Mouse (Mus musculus): Measurements from ENCODE around the gene Lpin2.

Gene Lpin2

DNA sequence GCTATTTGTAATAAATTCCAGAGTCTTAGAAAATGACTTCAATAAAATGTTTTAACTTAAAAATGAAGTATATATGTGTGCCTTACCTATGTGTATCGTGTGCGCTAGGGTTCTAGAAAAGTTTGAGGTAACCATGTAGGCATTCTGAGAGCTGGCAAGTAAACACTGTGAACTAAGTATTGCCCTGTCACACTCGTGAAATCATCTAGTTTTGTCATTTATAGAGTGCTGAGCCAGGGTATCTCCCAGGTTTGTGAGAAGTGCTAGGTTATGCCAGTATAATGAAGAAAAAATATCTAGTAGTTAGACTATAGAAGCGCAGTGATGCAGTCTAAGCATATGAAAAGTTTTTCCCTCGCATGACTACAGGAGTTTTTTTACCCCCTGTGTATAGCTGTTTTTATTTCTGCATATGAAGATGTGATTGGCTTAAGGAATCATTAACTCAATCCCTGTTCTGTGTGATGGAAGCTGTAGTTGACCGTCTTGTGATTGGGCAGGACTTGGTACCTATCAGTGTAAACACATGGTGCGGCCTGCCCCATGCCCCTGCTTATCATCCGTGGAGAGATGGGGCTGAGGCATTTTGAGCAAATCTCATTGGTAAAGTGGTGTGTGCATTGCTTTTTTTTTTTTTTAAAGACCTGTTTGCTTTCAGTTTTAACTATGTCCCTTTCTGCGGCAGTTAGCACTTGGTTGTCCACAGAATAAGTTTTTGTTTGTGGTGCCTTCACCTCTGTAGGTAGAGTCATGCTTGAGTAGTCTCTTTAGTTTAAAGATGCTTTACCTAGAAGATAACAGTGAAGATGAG lies 21.8 kb downstream of the Lpin2 start:
- no peak for DNase-seq

DNA sequence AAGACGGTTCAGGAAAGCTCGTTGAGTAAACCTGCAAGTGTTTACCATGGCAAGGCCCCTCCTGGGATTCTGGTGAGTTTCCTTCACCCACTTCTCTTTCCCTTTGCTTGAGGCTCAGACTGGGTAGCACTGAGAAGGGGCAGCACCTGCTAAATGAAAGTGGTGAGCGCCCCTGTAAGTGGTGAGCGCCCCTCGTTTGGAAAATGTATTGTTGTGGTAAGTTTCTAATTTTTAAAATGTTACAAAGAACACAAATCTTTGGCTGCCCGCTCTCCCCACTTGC lies 22.4 kb downstream of the Lpin2 start:
- DNase-seq: no peak

DNA sequence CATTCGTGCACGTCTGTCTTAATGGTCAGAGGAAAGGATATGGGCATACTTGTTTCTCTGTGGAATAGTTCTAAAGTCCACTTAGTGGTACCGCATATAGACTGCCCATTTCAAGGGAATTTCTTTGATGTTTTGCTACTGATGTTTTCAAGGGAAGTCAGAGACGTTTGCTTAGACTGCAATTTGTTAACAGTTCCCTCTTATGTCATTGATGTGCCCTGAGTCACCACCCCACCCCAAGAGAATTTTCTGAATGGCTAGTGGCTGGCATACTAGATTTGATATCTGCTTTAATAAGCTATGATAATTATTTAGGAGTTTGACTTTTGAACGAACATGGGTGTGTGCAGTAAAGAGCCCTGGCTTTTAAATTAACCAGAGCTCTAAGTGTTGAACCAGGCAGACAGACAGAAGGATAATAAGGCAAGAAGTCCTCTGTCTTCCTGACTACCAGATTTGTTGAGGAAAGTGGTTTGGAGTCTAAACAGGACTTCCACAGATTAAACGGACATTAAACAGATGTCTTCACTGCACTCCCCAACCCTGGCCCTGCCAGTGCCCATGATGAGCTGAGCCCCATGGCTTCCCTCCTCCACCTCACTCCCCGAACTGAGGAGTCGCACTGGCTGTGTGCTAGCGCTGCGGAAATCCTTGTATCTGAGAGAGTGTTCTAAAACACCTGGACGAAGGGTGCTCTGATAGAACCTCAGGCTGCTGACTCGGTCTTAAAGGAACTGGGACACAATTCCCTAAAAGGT lies 24.0 kb downstream of the Lpin2 start:
- no peak for DNase-seq

DNA sequence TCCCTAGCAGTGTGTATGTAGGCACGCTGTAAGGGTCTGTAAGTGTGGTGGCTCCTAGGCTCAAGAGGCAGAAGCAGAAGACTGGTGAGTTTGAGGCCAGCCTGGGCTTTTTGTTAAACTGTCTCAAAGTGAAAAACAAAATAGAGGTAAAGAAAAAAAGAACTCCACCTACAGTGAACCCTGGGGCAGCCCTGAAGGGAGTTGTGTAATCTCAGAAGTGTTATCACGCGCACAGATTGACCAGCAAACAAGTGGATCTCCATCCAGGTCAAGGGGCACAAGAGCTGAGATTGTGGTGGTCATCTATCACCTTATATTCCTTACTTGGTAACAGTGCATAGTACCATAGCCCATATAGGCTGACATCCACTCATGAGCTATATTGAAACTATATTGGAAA lies 24.9 kb downstream of the Lpin2 start:
- no peak for DNase-seq

DNA sequence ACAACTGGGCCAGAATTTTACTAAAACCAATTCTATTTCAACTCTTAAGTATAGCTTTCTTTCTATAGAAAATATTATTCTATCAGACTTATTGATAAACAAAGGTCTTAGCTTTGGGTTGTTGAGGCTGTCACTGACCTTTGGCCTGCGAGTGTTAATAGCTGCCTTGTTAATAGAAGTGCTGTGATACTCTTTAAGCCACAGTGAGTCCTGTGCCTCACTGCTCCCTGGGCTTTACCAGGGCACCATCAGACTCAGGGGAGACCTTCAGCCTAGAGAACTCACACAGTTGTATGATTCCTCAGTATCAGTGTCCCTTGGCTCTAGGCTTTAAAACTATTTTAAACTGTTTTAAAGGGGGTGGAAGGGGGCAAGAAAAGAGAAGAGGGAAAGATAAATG lies 26.0 kb downstream of the Lpin2 start:
- no peak for DNase-seq

DNA sequence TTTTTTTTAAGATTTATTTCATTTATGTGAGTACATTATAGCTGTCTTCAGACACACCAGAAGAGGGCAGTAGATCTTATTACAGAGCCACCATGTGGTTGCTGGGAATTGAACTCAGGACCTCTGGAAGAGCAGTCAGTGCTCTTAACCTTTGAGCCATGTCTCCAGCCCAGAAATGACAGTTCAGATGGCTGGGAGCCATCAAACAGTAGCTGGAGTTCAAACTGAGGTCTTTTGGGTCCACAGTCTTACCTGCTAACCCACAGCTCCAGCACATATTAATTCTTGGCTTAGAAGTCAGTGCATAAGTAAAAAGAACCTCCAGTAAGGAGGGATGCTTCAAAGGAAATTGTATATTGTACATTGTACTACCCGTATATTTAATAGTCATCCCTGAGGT lies 26.6 kb downstream of the Lpin2 start:
- no peak for DNase-seq

DNA sequence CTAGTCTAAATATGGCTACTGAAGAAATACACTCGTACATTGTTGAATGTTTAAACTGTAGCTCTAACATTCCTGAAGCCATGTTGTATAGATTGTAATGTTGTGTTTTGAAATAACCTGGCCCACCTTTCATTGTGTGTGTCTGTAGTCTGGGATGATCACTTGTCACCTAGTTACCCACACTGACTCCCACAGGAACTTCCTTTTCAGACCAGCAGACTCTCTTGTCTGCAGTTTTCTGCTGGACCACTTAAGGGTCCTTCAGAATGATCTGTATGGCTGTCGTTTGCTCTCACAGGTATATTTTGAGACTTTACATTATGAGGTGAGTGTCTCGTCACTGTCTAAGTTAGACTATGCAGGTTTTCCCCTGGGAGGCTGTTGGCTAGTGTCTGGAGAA lies 27.6 kb downstream of the Lpin2 start:
- DNase-seq: no peak

DNA sequence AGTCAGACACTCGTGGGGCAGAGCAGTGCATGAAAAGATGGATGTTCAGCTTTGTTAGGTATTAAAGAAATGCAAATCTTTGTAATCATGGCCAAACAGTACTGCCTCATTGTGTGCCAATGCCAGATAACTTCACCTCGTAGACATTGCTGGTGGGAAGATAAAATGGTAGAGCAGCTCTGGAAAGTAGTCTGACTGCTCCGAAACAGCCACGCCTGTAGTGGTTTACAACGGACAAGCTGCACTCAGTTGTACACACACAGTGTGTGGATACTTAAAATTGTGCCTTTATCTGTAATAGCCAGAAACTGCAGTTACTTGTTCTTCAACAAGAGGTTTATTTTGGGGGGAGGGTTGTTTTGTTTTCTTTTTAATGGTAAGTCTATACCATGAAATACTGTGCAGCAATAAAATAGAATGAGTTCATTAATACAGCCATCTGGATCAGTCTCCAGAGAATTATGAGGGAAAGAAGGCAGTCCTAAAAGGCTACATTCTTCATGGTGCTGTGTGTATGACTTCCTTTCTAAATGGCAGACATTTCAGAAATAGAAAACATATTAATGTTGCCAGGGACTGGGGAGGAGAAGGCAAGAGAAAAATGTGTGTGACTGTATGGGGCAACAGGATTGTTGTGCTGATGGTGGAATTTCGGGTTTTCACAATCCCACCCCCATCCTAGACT lies 29.7 kb downstream of the Lpin2 start:
- no peak for DNase-seq

DNA sequence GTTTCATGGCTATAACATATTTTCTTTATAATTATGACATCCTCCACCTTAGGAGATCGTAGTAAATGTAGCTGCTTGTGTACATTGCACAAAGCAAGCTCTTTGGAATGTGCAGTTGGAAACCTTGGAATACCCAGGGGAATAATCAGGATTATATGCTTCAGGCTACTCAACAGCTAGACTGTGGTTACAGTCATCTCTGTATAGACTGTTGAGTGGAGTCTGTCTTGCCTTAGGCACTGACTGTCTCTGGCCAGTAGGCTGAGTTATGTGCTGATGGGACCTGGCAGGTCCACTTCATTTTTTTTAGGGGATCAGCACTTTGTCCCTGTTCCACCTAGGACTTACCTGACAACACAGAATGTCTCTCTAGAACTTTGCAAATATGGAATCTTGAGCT lies 31.3 kb downstream of the Lpin2 start:
- no peak for DNase-seq

DNA sequence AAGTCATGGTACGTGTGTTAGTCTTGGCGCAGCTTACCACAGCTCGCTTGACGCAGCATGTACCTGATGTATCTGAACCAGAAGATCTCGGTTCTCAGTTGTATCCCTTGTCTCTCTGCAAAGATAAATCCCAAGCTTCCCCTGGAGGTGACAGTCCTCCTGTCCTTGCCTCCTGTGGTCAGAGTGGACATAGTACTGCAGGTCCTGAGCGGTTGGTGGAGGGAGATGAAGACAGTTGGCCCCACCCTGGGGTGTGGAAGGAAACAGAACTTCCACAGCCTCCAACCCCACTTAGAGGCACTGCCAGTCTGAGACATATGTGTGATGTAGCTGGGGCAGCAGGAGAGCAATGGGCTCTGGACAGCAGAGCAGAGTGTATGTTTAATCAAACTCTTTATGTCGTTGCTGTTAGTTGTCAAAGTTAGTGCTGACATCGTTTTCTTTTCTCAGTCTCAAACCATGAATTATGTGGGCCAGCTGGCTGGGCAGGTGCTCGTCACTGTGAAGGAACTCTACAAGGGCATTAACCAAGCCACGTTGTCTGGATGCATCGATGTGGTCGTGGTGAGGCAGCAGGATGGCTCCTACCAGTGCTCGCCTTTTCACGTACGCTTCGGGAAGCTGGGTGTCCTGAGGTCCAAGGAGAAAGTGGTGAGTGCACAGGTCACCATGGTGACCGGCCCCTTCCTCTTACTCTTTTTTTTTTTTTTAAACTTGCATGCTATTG lies 32.3 kb downstream of the Lpin2 start:
- DNase-seq: no peak

GRCm38 (mm10) chr17:71215241-71215839 lies 33.0 kb downstream of the Lpin2 start:
- no peak for DNase-seq

- DNase-seq: no peak
These were observed 33.9 kb downstream of the Lpin2 start for GRCm38 (mm10) chr17:71216263-71216662.

GRCm38 (mm10) chr17:71217111-71217685 lies 34.8 kb downstream of the Lpin2 start:
- DNase-seq: no peak

DNA sequence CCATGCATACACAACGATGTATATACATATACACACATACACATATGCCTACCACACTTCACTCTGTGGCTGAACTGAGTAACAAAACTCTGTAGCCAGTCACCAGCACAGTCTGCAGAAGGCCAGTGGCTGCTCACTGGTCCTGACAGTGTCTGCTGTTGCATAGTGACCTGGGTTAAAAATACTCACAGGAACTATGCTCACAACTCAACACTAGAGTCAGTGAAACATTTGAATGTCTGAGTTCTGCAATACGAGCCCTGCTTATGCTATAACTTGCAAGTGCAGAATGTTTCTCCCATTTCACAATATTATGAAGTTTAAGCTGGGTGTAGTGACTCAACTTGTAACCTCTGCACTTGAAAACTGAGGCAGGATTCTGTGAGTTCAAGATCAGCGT lies 39.0 kb downstream of the Lpin2 start:
- DNase-seq: no peak

GRCm38 (mm10) chr17:71223676-71224075 lies 41.3 kb downstream of the Lpin2 start:
- DNase-seq: no peak

DNA sequence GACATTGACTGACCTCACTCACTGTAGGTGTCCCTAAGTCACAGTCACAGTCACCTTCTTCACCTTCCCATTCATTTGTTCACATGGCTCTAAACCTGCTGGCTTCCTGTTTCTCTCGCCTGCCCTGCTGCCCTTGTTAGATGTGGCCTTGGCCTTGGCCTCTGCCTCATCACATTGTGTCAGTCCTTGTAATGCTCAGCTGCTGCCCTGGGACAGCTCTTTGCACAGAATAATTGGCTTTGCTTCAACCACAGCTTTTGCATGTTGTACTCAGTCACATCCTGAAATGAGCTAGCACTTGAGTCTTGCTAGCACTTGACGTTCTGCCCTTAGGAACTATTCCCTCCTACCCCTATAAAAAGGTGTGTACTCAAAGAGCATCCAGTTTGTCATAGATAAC lies 42.2 kb downstream of the Lpin2 start:
- DNase-seq: no peak

- DNase-seq: peak; percentile 8 to 13
These were observed 42.7 kb downstream of the Lpin2 start for GRCm38 (mm10) chr17:71225091-71225490.

DNA sequence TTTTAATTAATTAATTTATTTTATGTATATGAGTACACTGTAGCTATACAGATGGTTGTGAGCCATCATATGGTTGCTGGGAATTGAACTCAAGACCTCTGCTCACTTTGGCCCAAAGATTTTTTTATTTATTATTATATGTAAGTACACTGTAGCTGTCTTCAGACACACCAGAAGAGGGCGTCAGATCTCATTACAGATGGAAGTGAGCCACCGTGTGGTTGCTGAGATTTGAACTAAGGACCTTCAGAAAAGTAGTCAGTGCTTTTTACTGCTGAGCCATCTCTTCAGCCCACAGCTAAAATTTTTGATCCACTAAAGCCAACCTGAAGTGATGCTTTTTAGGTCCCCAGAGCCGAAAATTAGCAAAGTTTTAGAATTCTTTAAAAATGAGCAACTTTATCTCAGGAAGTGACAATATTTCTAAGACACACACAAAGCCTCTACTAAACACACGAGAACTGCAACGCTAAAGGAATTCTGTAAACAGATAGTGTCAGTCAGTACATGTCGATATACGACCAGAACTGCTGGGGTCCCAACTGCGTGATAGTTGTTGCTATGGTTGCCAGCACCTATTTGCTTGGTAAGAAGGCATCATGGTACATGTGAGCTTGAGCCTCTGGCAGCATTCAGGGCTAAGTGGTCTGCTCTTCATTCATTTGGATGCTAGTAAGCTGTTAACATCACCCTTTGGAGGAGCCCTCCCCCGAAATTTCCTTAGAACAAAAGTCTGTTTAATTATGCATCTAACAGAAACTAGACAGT lies 45.0 kb downstream of the Lpin2 start:
- no peak for DNase-seq

GRCm38 (mm10) chr17:71228651-71229050 lies 46.3 kb downstream of the Lpin2 start:
- no peak for DNase-seq

DNA sequence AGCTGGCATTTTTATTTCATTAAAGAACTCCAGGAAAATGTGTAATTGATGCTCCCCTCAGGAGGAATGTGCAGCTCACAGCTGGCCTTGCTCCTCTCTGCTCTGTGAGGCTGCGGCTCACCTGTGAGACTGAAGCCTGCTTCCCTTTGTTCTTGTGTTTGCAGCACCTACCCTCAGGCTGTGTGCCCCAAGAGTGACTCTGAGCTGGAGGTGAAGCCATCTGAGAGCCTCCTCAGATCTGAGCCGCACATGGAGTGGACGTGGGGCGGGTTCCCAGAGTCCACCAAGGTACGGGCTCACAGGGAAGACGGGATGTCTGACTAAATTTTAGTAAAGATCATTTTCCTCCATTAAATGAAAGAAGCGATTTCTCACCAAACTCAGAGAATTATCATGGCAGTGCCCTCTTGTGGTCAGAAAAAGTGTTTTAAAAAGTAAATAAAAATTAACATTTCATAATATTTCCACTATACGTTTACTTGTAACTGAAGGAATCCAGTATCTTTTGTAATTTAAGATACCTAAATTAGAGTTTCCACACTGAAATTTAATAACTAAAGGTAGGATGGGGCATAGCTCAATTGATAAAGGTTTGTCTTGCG lies 47.8 kb downstream of the Lpin2 start:
- no peak for DNase-seq

GRCm38 (mm10) chr17:71231998-71232397 lies 49.6 kb downstream of the Lpin2 start:
- DNase-seq: no peak
